Mouse (Mus musculus) megakaryocyte progenitor cell, adult 5-6 weeks (primary cell): ENCODE measurements around the gene Snupn. TPM values are rescaled to one million over a fixed set of nuclear protein-coding genes. Genes with fewer than 3 reads are reported as not detected.
"Not testable (repeated sequence)": the region's sequence is repeated elsewhere in the genome, so short reads cannot be mapped to it uniquely, and the experiment has no call there.

Experiments
- ATAC-seq: replicated peaks from 2 replicates; pipeline ENCODE4 v1.8.0; 2016; ENCODE audit warnings: mild to moderate bottlenecking, moderate TSS enrichment, inconsistent platforms; ENCODE audit not compliant: poor library complexity
- total RNA-seq, 2 experiments: library from RNA; stranded (forward) in 1 of 2; stranded (reverse) in 1 of 2; fragments of 157-497, 149-512 nt in 1 of 2; fragments of 200-1000 nt in 1 of 2; gene quantifications; 2 replicates each; pipeline versions ENCODE4 v1.2.3 to v1.2.4; 2015 to 2017

The Snupn gene
- total RNA-seq, 2 experiments from 2014 or later = 9.0 to 10.3 TPM

- ATAC-seq = no peak
These were observed 21.2 kb upstream of the Snupn start for GRCm38 (mm10) chr9:56929496-56929895.

DNA sequence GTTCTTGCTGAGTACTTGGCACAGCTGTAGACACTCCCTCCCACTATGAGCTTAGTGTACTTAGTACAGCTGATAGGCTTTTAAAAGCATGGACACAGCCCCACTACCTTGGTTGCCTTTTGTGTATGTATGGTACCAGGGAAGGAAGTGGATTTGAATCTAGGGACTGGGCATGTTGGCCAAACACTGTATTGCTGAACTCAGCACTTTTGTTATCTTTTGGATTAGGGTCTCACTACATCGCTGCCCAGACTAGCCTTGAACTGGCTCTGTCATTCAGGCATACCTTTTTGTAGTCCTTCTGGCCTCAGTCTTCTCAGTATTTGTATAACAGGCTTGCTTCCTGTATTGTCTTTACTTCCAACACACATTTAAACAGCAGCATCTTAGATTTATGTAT, 20.1 kb upstream of the Snupn start:
- no peak for ATAC-seq

GRCm38 (mm10) chr9:56936861-56937222, 13.8 kb upstream of the Snupn start:
- ATAC-seq = no peak

GRCm38 (mm10) chr9:56937223-56938160, 13.2 kb upstream of the Snupn start, which contains the start of gene Imp3:
Gene Imp3 (plus strand): TSS chr9:56937475.
- peak; percentile 90 for ATAC-seq

DNA sequence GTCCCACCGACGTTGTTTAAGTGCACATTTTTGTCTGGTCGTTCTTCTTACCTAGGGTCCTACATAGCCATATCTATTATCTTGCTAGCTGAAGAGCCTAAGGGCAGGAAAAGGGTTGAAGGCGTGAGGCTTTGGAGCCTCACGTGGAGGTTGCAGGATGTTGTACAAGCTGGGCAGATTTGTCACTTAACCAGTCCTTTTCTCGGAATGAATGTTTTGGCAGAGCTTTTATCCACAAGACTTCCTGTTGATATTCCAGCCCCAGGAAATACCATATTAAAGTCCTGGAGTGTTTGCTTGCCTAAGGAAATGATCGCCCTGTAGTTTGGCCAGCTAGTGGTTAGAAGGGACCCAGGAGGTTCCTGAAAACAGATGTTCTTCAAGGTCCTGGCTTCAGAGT, 12.3 kb upstream of the Snupn start:
- no peak for ATAC-seq

DNA sequence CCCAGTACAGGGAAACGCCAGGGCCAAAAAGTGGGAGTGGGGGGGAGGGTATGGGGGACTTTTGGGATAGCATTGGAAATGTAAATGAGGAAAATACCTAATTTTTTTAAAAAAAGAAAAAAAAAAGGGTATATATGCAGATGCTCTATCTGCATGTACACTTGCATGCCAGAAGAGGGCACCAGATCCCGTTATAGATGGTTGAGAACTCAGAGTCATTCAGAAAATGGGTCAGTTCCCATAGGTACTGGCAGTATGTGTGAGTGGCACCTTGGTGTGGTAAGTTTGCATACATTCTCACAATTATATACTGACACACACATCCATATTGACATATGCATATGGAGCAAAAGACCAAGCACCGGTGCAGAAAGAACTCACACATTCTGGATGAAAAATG, 3.2 kb upstream of the Snupn start:
- not testable (repeated sequence) for ATAC-seq

- ATAC-seq = not testable (repeated sequence)
These were observed 2.0 kb upstream of the Snupn start for GRCm38 (mm10) chr9:56948699-56949098.

DNA sequence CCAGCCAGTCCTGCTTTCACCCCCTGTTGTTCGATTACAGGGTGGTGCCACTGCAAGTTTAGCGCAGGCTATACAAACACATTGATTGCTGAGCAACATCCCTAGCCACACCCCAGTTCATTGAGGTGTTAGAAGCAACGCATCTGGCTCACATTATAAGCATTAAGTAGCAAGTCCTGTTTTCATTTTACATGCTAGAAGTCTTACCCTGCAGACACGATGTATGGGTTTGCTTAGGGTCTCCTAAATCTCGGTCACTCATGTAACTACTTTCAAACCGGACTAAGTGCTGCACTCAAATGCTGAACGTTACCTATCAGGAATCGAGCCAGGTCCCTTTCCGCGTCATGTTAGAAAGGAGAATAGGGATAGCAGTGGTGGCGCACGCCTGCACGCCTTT, 911 bp upstream of the Snupn start:
- ATAC-seq = 0 out of 2 replicates have a peak, but pooled peaks have one; percentile 9

DNA sequence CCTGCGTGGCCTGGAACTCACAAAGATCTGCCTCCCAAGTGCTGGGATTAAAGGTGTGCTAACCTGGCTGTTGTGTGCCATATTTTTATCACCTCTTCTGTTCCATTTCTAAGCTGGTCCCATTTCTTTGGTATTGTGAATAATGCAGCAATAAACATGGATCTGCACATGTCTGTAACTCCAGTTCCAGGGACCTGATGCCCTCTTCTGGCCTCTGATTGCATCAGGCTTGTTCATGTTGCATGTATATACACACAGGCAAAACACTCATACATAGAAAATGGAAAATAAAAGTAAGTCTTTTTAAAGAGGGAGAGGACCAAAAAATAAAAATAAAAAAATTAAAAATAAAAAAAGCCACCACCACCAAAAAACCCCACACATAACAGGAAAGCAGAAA, 2.9 kb downstream of the Snupn start:
- ATAC-seq = no peak

DNA sequence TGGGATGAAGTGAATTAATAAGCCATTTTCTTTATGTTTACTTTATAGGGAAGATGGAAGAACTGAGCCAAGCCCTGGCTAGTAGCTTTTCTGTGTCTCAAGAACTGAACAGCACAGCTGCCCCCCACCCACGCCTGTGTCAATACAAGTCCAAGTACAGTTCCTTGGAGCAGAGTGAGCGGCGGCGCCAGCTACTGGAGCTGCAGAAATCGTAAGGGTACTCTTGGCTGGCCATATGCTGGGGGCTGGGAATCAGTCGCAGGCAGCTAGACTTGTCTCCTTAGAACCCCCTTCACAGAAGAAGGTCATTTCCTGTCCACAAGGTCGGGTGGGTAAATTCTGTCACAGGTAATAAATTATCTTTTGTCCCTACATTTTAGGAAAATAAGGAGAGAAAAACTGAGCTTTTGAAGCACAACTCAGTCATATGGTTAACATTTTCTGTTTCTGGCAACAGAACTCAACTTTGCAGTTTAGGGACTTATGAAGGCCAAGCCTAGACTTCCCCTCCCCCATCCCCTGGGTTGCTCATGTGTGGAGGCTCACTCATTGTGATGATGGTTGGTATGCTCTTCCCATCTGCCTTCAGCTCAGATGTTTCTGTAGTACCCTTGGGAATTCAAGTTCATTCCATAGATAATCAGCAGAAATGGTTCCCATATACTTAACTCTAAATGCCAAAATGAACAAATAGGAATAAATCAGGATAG, 6.4 kb downstream of the Snupn start:
- ATAC-seq = no peak

DNA sequence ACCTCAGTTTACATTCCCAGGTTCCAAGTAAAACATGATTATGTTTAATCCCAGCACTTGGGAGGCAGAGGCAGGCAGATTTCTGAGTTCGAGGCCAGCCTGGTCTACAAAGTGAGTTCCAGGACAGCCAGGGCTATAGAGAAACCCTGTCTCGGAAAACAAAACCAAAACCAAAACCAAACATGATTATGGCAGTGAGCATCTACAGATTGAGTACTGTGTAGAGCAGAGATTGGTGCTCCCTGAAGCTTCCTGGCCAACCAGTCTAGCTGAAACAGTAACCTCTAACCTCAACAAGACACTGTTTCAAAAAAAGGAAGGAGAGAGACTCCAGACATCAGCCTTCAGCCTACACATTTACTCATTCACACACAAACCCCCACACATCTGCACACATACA, 8.0 kb downstream of the Snupn start:
- no peak for ATAC-seq

DNA sequence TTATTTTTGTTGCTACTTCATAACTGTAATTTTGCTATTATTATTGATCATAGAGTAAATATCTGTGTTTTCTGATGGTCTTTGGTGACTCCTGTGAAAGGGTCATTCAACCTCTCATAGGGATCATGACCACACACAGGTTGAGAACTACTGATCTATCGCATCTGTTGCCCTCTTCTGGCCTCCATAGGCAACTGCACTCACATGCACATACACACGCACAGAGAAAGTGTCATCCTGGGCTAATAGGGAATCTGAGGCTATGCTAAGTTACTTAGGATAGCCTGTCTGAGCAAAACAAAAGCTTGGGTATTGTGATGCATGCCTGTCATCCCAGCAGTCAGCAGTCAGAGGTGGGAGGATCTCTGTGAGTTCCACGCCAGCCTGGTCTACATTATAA, 10.9 kb downstream of the Snupn start:
- no peak for ATAC-seq

GRCm38 (mm10) chr9:56970158-56970557, 19.5 kb downstream of the Snupn start:
- ATAC-seq = no peak

DNA sequence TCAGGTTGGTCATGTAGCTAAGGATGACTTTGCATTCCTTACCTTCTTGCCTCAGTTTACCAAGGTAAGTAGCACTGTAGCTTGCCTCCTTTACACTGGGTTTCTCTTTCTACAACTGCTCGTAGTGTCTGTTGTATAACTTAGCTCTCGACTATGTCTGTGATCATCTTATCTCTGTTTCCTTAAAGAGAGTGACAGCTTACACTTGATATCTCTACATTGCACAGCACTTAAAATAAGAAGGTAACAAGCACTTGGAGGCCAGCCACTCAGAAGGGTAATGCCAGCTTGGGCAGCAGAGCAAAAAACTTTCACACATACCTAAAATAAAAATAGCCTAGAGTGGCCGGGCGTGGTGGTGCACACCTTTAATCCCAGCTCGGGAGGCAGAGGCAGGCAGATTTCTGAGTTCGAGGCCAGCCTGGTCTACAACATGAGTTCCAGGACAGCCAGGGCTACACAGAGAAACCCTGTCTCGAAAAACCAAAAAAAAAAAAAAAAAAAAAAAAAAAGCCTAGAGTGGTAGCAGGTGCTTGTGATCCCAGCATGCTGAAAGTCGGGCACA, 23.4 kb downstream of the Snupn start:
- 0 out of 2 replicates have a peak, but pooled peaks have one; percentile 31 for ATAC-seq

DNA sequence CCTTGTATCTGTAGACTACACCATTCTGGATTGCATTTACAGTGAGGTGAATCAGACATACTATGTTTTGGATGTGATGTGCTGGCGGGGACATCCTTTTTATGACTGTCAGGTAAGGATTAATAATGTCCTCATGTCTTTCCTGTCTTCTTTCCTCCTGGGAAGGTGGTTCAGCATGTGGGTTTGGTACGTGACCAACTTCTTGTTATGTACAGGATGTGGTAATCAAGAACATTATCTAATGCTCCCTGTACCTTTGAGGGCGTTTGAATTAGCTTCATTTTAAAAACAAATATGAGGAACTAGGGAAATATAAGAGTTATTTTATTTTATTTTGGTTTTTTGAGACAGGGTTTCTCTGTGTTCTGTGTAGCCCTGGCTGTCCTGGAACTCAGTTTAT, 24.5 kb downstream of the Snupn start:
- no peak for ATAC-seq

GRCm38 (mm10) chr9:56980186-56980585, 29.5 kb downstream of the Snupn start:
- no peak for ATAC-seq

GRCm38 (mm10) chr9:56981502-56981901, 30.8 kb downstream of the Snupn start:
- no peak for ATAC-seq

DNA sequence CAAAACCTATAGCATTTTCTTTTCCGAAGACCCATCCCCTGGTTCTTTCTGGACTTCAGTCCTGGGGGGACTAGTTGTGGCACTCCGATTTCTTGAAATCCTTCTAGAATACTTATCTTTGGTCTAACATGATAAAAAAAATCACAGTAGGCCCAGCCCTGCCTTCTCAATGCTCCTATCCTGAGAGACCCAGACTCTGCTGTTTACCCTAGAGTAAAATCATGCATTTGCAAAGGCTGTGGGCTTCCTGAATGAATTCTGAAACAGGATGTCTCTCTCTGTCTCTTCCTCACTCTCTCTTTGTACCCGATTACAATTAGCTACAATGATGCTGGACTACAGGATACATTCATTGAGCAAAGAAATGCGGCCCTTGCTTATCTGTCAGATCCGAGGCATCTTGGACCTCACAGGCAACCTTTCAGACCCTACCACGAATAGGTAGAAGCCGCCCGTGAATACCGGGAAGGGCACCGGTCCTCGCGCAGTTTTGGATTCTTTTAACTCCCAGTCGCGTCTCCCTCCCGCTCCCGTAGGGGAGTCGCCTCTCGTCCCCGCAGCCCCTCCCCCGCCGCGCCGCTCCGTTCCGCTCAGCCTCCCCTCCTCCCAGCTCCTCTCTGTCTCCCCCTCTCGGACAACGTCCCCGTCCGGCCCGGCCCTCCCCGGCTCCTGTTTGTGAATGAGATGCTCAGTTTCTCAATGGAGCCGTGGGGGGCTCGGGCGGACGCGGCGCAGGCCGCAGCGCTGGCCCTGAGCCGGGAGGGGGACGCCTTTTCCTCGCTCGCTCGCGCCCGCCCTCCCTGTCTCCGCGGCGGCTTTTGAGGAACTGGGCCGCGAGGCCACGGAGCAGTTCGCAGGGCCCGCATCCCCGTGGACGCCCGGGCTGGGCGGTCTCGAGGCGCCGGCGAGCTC, 43.9 kb downstream of the Snupn start, which contains the start of gene Ptpn9:
TSS of gene Ptpn9 (plus strand) at position 638 of the 912 bp plus-strand sequence.
- peak; percentile 87 for ATAC-seq

GRCm38 (mm10) chr9:56995198-56996027, 44.7 kb downstream of the Snupn start:
- ATAC-seq = peak; percentile 50

DNA sequence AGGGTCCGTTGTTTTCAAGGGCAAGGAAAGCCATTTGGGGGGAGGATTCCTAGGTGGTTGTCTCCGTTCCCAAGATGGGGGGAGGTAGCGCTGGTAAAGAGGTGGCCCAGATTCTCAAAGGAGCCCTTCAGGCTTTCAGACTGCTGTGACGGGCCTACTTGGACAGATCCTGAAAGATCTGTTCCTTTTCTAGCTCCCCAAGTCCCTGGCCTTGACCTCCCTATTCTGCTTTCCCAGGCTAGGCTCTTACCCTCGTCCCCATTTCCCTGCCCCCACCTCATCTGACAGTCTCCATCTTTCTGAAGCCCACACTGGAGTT, 45.3 kb downstream of the Snupn start:
- ATAC-seq = no peak
